Mouse (Mus musculus) common myeloid progenitor, adult 5-6 weeks (primary cell): Measurements from ENCODE around the gene Ank3. TPM values are rescaled to one million over a fixed set of nuclear protein-coding genes. Genes with fewer than 3 reads are reported as not detected.

ENCODE experiments used
- ATAC-seq: replicated peaks from 2 replicates; pipeline ENCODE4 v1.8.0; 2016; ENCODE audit warnings: low read depth, mild to moderate bottlenecking, moderate TSS enrichment, inconsistent platforms; ENCODE audit not compliant: poor library complexity, severe bottlenecking
- total RNA-seq: library from RNA; stranded (forward); fragments of 200-1000, 187-1606 nt; gene quantifications from 2 replicates; pipeline ENCODE4 v1.2.3, GENCODE M21; 2017

Ank3 gene
- total RNA-seq, 1 experiment from 2014 or later, result 0.50 TPM

GRCm38 (mm10) chr10:69595487-69595886 lies 196.9 kb downstream of the Ank3 start:
- no peak for ATAC-seq

GRCm38 (mm10) chr10:69601471-69601870 lies 202.9 kb downstream of the Ank3 start:
- no peak for ATAC-seq

DNA sequence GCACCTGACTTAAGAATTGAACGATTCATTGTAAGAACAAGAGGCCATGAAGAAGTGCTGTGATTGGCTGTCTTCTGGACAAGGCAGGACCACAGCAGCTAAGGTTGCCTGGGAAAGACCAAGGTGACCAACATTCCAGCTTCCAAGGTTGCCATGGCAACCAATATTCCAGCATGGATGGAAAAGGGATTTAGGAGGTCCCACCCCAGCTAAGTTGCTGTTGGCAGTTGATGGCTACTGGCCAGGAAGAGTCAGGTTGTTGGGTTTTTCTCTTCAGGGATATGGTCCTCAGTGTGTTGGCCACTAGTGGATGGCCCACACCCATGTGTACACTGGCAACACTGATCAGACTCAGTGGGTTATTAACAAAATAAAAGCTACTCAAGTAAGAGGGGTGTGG lies 204.1 kb downstream of the Ank3 start:
- no peak for ATAC-seq

GRCm38 (mm10) chr10:69604609-69605008 lies 206.0 kb downstream of the Ank3 start:
- no peak for ATAC-seq

DNA sequence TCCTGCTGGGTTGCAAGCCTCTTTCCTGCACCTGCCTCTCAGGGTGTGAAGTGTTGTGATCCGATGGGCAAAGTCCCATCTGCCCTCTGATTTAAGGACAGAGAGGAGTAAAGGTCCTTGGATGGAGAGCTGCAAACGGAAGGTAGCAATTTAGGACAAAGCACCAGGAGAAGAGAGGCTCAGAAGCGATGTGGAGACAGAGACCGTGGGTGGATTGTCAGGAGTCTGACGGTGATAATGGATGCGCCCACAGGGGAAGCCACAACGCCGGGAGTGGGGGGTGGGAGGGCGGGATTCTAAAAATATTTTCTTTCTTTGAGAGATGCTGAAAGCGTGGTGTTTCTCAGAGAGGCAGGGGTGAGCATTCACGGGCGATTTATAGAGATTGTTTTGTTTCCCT lies 206.6 kb downstream of the Ank3 start:
- no peak for ATAC-seq

- ATAC-seq, result no peak
These were observed 209.1 kb downstream of the Ank3 start for GRCm38 (mm10) chr10:69607611-69608119.

DNA sequence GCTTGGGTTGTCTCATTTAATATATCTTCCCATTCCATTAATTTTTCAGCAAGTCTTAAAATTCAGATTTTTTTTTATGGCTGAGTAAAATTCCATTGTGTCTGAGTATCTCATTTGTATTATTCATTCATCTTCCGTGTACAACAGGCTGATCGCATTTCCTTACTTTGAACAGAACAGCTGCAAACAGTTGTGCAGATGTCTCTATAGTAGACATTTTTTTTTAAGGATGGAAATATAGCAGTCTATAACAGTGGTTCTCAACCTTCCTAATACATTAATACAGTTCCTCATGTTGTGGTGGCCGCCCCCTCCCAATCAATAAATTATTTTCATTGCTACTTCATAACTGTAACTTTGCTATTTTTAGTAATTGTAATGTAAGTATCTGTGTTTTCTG lies 212.7 kb downstream of the Ank3 start:
- no peak for ATAC-seq

GRCm38 (mm10) chr10:69611839-69612340 lies 213.3 kb downstream of the Ank3 start:
- no peak for ATAC-seq

DNA sequence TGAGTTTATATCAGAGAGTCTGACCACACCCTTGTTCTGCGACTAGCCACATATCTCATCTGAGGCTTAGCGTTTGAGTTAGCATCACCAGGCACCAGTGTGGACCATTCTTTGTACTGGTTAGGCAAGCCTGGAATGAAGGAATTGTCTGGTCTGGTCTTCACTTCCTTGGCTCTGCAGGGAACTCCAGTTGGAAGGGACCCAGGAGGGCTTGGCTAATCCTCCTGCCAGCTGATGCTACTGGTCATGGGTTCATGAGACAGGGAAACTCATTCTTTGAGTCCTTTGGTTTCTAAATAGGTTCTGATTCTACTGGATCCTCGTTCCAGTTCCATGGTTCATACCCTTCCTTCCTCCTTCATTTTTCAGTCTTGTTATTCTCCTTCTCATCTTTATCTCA lies 218.4 kb downstream of the Ank3 start:
- ATAC-seq, result no peak

- no peak for ATAC-seq
These were observed 219.1 kb downstream of the Ank3 start for GRCm38 (mm10) chr10:69617537-69618112.

GRCm38 (mm10) chr10:69620692-69621382 lies 222.3 kb downstream of the Ank3 start:
- no peak for ATAC-seq

GRCm38 (mm10) chr10:69627767-69628166 lies 229.2 kb downstream of the Ank3 start:
- no peak for ATAC-seq

DNA sequence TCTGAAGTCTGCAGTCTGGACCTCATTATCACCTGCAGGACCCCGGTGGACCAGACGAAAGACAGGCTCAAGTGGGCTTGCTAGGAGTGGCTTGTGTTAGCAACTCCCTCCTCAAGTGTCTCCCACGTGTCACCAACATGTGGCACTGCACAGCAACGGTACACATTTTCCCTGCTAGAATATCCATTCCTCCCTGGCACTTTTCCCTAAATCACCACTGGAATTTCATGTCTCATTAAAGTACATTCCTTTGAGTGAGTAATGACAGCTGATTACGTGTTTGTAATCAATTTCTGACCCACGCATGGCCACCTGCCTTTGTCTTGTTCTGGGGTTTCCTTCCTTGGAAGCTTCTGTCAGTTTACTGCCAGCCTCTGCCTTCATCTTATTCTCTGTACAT lies 230.2 kb downstream of the Ank3 start:
- no peak for ATAC-seq

DNA sequence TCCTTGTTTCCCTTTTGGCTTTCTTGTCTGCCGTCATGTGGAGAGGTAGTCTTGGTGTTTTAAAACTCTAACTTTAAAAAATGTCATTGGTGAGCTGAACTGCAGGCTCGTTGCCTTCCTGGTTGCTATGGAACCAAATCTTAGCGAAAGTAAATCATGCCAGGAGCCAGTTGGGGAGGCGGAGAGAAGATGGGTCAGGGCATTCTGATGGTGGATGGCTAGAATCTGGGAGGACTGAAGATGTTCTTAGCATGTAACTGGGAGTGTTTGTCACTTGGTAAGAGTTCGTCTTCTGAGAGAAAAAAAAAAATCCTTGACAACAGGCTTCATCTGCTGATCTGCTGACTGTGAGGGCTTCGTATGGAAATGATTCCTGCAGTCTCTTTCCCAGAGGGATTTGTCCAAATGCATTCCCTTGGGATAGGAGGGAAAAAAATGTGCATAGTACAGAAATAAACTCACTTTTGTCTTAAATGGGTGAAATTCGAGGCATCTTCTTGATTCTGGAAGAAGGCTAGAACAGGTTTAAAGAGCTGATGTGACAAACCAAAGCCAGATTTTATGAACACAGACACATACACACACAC lies 232.3 kb downstream of the Ank3 start:
- no peak for ATAC-seq

- no peak for ATAC-seq
These were observed 234.3 kb downstream of the Ank3 start for GRCm38 (mm10) chr10:69632885-69633284.

DNA sequence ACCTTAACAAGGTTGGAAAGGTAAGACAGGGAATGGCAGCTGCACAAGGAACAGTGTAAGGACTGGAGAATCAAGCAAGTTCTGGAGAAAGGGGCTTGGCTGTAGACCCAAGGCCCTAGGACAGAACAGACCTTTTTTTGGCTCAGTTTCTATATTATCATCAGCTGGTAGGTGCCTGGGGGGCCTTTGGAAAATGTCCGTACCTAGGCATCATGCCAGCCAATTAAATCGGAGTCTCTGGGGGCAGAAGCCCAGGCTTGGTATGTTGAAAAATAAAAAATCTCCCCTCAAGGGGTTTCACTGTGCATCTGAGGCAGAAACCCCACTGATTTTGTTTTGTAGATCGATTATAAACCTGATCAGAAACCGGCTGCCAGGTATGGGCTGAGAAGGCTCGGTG lies 236.3 kb downstream of the Ank3 start:
- no peak for ATAC-seq

- ATAC-seq, result no peak
These were observed 237.5 kb downstream of the Ank3 start for GRCm38 (mm10) chr10:69635910-69636656.

DNA sequence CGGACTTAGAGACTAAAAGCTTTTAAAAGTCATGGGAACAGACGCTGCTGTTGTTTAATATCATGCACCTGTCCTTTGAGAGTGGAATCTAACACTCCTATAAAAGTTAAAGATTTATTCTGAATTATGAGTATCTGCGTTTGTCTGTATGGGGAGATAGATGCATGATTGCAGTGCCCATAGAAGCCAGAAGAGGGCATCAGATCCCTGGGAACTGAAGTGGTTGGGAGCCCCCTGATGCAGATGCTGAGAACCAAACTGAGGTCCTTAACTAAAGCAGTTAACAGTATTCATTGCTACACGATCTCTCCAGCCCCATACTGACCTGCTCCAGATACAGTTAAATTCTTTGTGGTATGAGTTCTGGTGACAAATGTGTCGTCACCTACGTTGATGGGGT lies 240.6 kb downstream of the Ank3 start:
- ATAC-seq, result no peak

DNA sequence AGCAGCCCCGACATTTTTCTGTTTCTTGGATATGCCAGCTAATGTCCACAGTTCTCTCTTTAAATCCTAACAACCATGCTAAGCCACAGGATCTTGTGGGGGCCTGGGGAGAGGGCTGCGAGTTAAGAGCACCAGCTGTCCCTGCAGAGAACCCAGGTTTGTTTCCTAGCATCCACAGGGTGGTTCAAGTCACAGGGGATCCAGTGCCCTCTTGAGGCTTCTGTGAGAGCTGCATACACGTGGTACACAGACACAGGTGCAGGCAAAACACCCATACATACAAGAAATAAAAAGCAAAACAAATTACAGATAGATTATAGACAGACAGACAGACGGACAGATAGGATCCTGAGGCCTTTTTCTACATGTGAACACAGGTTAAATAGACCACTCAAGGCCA lies 242.0 kb downstream of the Ank3 start:
- no peak for ATAC-seq

- no peak for ATAC-seq
These were observed 244.9 kb downstream of the Ank3 start for GRCm38 (mm10) chr10:69643481-69643880.

DNA sequence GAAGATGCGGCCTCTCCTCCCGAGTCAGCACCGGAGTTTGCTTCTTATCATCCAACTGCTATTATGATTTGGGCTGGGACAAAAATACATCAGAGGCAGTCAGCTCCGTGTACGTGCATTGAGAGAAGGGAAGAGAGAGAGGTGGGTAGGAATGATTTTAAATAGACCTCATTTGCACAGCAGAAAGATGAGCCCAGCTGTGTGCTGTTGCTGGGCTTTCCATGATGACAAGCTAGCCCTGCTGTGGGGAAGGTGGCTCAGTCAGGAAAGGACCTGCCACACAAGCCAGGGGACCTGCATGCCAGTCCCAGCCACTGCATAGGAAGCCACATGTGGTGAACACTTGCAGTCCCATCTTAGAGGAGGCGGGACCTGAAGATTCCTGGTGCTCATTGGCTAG lies 245.4 kb downstream of the Ank3 start:
- ATAC-seq, result no peak
